Mouse (Mus musculus) hindbrain, embryonic 10.5 days (tissue): Measurements from ENCODE around the gene Apon. TPM values are rescaled to one million over a fixed set of nuclear protein-coding genes. Genes with fewer than 3 reads are reported as not detected.

ENCODE experiments used
- DNase-seq: peaks from one replicate; pipeline ENCODE4 v3.0.0-alpha.2; 2017; ENCODE audit warnings: low spot score
- H3K27ac ChIP-seq: fragments of 300-500 bp; sonication (generic); 2 replicates; pipeline ENCODE4 v1.5.1; 2016; ENCODE audit warnings: mild to moderate bottlenecking, moderate library complexity
- H3K27me3 ChIP-seq: fragments of 300-500 bp; sonication (generic); 2 replicates; pipeline ENCODE4 v1.6.1; 2016; ENCODE audit warnings: mild to moderate bottlenecking; ENCODE audit not compliant: poor library complexity, insufficient read depth, severe bottlenecking
- H3K36me3 ChIP-seq: fragments of 300-500 bp; sonication (generic); 2 replicates; pipeline ENCODE4 v1.6.1; 2016; ENCODE audit warnings: mild to moderate bottlenecking, moderate library complexity
- H3K4me1 ChIP-seq: fragments of 300-500 bp; sonication (generic); replicated peaks from 2 replicates; pipeline ENCODE4 v1.6.1; 2016; ENCODE audit warnings: mild to moderate bottlenecking
- H3K4me3 ChIP-seq: fragments of 300-500 bp; sonication (generic); 2 replicates; pipeline ENCODE4 v1.5.1; 2016; ENCODE audit warnings: mild to moderate bottlenecking, moderate library complexity
- H3K9me3 ChIP-seq: fragments of 300-500 bp; sonication (generic); 2 replicates; pipeline ENCODE4 v1.6.1; 2016; ENCODE audit warnings: mild to moderate bottlenecking, moderate library complexity
- WGBS: fragments of 180-500 bp; shearing (Covaris S2); methylation state at CpG from one replicate; pipeline ENCODE4 v1.1.7; 2016; 5-methylcytosine and 5-hydroxymethylcytosine counted together
- polyA plus RNA-seq: library from polyadenylated mRNA; unstranded; fragments of >200 nt; fragmentation: Nextera tagmentation; extraction: Ambion mirVana; gene quantifications from 2 replicates; pipeline ENCODE4 v1.2.1, GENCODE M21; 2016

The Apon gene
- polyA plus RNA-seq, 1 experiment from 2014 or later, result 0.54 TPM

DNA sequence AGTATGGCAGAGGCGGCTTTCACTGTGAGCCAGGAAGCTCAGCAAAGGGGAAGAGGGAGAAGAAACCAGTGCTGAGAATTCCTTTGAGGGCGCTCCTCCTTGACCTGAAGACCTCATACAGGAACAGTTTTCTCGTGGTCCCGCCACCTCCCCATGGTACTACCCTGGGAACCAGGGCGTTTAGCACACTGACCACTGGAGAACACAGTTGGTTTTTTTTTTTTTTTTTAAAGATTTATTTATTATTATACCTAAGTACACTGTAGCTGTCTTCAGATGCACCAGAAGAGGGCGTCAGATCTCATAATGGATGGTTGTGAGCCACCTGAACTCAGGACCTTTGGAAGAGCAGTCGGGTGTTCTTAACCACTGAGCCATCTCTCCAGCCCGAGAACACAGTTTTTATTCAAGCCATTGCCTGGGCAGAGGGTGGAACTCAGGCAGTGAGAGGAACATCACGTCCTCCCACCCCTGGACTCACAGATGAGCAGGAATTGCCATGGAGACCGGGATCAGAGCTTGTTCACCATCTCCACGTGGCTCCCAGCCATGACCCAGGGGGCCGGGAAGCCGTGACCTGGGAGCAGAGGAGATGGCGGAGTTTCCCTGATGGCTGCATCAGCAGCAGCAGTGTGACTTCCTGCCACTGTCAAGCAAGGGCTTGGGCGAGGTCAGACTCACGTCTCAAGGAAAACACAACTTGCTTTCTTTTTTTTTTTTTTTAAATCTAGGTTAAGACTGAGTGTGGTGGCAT, 32.2 kb upstream of the Apon start:
- H3K27me3 ChIP-seq, result no peaks in the 10 kb centered on the region
- no peak overlapping the region for H3K27ac ChIP-seq
- WGBS, result 62% methylated on average over 16 of the region's 16 CpGs
- H3K9me3 ChIP-seq, result no peaks in the 10 kb centered on the region
- H3K4me1 ChIP-seq, result peaks cover 24% of the 10 kb centered on the region
- no peak for DNase-seq
- no peaks in the 10 kb centered on the region for H3K36me3 ChIP-seq
- no peak overlapping the region for H3K4me3 ChIP-seq

GRCm38 (mm10) chr10:128225064-128225463, 28.8 kb upstream of the Apon start:
- Histone ChIP-seq H3K36me3 (no peaks in the 10 kb centered on the region), H3K27ac (no peak overlapping the region), H3K27me3 (no peaks in the 10 kb centered on the region), H3K4me1 (peaks cover 24% of the 10 kb centered on the region), H3K9me3 (no peaks in the 10 kb centered on the region), H3K4me3 (peak overlapping the region; percentile 1; the same call in 1 of the 2 replicates)
- WGBS, result 52% methylated on average over 5 of the region's 5 CpGs
- DNase-seq, result no peak

DNA sequence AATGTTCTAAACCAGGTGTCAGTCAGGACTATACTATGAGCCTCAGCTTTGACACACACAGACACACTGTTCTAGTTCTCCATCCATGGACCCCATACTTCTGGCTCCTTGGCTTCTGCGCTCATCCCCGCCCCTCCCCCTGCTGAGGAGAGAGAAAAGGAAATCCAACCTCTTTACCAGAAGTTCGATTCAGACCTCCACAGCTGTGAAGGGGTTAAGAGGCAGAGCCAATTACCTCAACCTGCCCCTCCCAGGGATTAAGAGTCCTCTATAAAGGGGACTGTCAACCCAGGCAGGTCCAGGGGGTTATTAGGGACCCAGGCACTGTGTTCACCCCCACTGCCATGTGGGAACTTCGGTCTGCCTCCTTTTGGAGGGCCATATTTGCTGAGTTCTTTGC, 28.4 kb upstream of the Apon start, which contains the start of gene Mip:
TSS of gene Mip (plus strand) at position 301 of the 400 bp plus-strand sequence.
- no peak for DNase-seq
- Histone ChIP-seq H3K27ac (no peak within 1 kb of the TSS), H3K36me3 (no peaks in the 10 kb centered on the region), H3K27me3 (no peaks in the 10 kb centered on the region), H3K4me3 (peak within 1 kb of the TSS; percentile 1; the same call in 1 of the 2 replicates), H3K4me1 (peaks cover 24% of the 10 kb centered on the region), H3K9me3 (no peaks in the 10 kb centered on the region)
- 49% methylated on average over 4 of the region's 4 CpGs for WGBS

GRCm38 (mm10) chr10:128227592-128227991, 26.3 kb upstream of the Apon start:
- no peaks in the 10 kb centered on the region for H3K36me3 ChIP-seq
- H3K27me3 ChIP-seq, result no peaks in the 10 kb centered on the region
- 90% methylated on average over 9 of the region's 9 CpGs for WGBS
- H3K27ac ChIP-seq, result no peak overlapping the region
- H3K4me3 ChIP-seq, result no peak overlapping the region
- H3K4me1 ChIP-seq, result peaks cover 31% of the 10 kb centered on the region
- no peak for DNase-seq
- no peaks in the 10 kb centered on the region for H3K9me3 ChIP-seq

DNA sequence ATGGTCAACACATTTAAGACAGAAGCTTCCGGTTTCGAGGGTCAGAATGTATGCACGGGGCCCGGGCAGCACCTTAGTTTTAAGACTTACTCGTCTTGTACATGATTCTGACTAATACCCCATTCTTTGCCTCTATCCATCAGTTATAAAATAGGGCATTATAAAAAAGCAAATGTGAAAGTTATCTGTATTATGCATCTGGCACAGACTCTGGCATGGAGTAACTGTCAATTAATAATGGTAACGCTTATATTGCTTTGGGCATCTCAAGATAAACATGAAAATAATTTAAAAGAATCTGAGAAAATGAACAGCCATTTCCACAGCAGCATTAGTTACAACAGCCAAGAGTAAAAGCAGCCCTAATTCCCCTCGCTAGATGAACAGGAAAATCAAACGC, 25.9 kb upstream of the Apon start:
- H3K4me3 ChIP-seq, result no peak overlapping the region
- no peaks in the 10 kb centered on the region for H3K9me3 ChIP-seq
- no peaks in the 10 kb centered on the region for H3K36me3 ChIP-seq
- DNase-seq, result no peak
- H3K27me3 ChIP-seq, result no peaks in the 10 kb centered on the region
- H3K27ac ChIP-seq, result no peak overlapping the region
- 96% methylated on average over 8 of the region's 8 CpGs for WGBS
- peaks cover 35% of the 10 kb centered on the region for H3K4me1 ChIP-seq

GRCm38 (mm10) chr10:128230582-128230981, 23.3 kb upstream of the Apon start:
- WGBS, result 82% methylated on average over 12 of the region's 12 CpGs
- Histone ChIP-seq H3K36me3 (peaks cover 15% of the 10 kb centered on the region), H3K9me3 (no peaks in the 10 kb centered on the region), H3K4me3 (no peak overlapping the region), H3K27ac (peak overlapping the region; percentile 99), H3K4me1 (peaks cover 28% of the 10 kb centered on the region), H3K27me3 (no peaks in the 10 kb centered on the region)
- no peak for DNase-seq

- WGBS, result 44% methylated on average over 5 of the region's 5 CpGs
- DNase-seq, result no peak
- H3K36me3 ChIP-seq, result peaks cover 18% of the 10 kb centered on the region
- peak overlapping the region; percentile 99 for H3K27ac ChIP-seq
- H3K9me3 ChIP-seq, result no peaks in the 10 kb centered on the region
- no peaks in the 10 kb centered on the region for H3K27me3 ChIP-seq
- peak overlapping the region; percentile 85 for H3K4me3 ChIP-seq
- H3K4me1 ChIP-seq, result peaks cover 22% of the 10 kb centered on the region
Measured at GRCm38 (mm10) chr10:128231146-128231545, 22.8 kb upstream of the Apon start.

GRCm38 (mm10) chr10:128231697-128232419, 22.0 kb upstream of the Apon start, which contains the start of gene Timeless:
Timeless (plus strand) TSS chr10:128232065.
- Histone ChIP-seq H3K4me3 (peak within 1 kb of the TSS; percentile 85), H3K27ac (peak within 1 kb of the TSS; percentile 99), H3K9me3 (no peaks in the 10 kb centered on the region), H3K4me1 (peaks cover 19% of the 10 kb centered on the region), H3K27me3 (no peaks in the 10 kb centered on the region), H3K36me3 (peaks cover 18% of the 10 kb centered on the region)
- under 1% methylated on average over 58 of the region's 58 CpGs for WGBS
- DNase-seq, result peak; percentile 89

DNA sequence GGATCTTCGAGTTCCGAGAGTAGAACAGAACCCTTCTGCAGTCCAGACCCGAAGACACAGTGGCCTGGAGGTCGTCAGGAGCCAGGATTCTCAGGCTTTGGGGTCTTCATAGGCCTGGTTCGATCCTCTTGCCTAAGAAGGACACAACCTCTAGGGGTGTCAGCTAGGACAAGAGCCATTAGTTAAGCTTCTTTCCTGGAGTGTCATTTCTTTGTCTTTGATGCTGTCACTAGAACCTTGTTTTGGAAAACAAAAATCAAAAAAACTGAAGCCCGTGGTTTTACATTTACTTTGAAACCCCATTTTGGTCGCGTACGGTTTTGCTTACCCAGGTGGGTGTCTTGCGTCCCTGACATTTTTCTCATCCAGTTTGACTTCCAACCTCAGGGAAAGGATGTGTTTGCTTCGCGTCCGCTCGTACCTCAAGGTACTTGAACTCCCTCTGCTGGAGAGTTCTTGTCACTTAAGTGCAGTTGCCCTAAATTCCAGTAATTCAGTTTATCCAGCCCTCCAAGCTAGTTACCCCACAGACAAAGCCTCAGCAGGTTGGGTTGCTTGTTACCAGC, 21.4 kb upstream of the Apon start:
- H3K27me3 ChIP-seq, result no peaks in the 10 kb centered on the region
- peak overlapping the region; percentile 85 for H3K4me3 ChIP-seq
- WGBS, result under 1% methylated on average over 14 of the region's 14 CpGs
- peak overlapping the region; percentile 99 for H3K27ac ChIP-seq
- H3K4me1 ChIP-seq, result peaks cover 19% of the 10 kb centered on the region
- peak; percentile 64 for DNase-seq
- H3K9me3 ChIP-seq, result no peaks in the 10 kb centered on the region
- H3K36me3 ChIP-seq, result peaks cover 19% of the 10 kb centered on the region

DNA sequence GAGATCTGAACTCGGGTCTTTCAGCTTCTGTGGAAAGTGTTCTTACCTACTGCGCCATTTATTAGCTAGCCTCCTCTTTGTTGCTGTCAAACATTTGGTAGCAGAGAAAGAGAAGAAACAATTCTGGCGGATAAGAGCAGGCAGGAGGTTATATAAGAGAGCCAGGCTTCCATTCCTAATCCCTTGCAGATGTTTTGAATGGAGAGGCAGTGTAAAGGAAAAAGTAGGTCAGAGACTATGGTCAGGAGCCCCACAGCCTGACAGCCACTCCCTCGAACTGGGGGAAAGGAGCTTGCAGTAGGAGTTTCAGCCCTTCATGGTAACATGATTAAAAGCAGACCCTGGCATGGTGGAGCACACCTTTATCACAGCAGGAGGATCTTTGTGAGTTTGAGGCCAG, 17.6 kb upstream of the Apon start:
- Histone ChIP-seq H3K4me3 (no peak overlapping the region), H3K27me3 (no peaks in the 10 kb centered on the region), H3K36me3 (peaks cover 53% of the 10 kb centered on the region), H3K27ac (no peak overlapping the region), H3K4me1 (peaks cover 16% of the 10 kb centered on the region), H3K9me3 (no peaks in the 10 kb centered on the region)
- WGBS, result 72% methylated on average over 4 of the region's 4 CpGs
- DNase-seq, result no peak

DNA sequence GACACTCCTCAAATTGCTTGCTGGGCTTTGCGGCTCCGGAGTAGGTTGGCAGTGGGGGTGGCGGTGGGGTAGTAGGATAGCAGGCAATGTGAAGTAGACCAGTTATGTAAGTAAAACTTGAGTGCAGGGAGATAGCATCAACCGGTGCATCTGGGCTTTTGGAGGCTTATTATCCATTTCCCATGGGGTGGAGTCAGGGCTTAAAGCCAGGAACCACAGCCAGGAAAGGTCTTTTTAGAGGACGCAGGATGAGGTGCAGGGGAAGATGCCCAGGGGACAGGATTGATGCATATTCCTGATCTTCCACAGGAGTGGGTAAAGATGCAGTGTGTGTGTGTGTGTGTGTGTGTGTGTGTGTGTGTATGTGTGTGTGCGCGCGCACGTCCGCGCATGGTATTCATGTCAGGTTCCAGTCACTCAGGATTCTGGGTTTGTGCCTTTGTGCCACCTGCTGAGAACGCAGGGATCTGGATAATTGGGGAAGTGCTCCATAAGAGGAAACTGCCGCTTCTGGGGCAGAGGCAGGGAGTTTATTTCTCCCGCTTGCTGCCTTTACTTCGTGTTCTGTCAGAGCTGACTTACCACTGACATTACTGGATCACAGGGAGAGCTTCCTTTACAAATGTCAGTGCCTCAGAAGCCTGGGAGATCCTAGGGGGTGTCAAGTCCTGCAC, 16.0 kb upstream of the Apon start:
- no peak overlapping the region for H3K27ac ChIP-seq
- H3K9me3 ChIP-seq, result no peaks in the 10 kb centered on the region
- H3K36me3 ChIP-seq, result peaks cover 69% of the 10 kb centered on the region
- 89% methylated on average over 15 of the region's 15 CpGs for WGBS
- no peak for DNase-seq
- peaks cover 10% of the 10 kb centered on the region; the same call in 1 of the 2 replicates for H3K4me1 ChIP-seq
- H3K27me3 ChIP-seq, result no peaks in the 10 kb centered on the region
- no peak overlapping the region for H3K4me3 ChIP-seq

DNA sequence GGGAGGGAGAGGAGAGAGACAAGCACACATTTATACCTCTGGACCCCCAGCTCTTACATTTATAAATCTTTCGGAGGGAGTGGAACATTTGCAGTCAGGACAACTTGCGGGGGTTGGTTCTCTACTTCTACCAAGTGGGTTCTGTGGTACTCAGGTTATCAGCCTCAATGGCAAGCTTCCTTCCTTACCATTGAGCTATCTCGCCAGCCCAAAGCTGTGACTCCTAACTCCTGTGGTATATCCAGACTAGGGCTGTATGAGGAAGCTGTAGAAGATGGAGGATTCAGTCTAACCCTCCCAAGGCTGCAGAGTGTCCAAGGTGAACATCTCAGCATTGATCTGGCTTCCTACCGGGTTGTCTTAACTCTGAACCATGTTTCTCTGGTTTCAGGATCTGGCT, 14.8 kb upstream of the Apon start:
- no peaks in the 10 kb centered on the region for H3K9me3 ChIP-seq
- H3K4me1 ChIP-seq, result 0 out of 2 replicates have a peak, but pooled peaks cover 6% of the 10 kb centered on the region
- H3K36me3 ChIP-seq, result peaks cover 76% of the 10 kb centered on the region
- no peak overlapping the region for H3K27ac ChIP-seq
- H3K27me3 ChIP-seq, result no peaks in the 10 kb centered on the region
- WGBS, result 93% methylated on average over 4 of the region's 4 CpGs
- no peak overlapping the region for H3K4me3 ChIP-seq
- no peak for DNase-seq
